Mouse (Mus musculus) ES-E14 (cell line): ENCODE measurements around the gene Smarca2.

Experiments used
- HCFC1 ChIP-seq: IDR thresholded peaks from 2 replicates; pipeline ENCODE4 v1.6.1; 2012; ENCODE audit warnings: low read length, inconsistent platforms, borderline replicate concordance; ENCODE audit not compliant: insufficient read depth
- MAFK ChIP-seq: IDR thresholded peaks from 2 replicates; pipeline ENCODE4 v1.6.1; 2014; ENCODE audit warnings: mild to moderate bottlenecking, low read depth, low read length, inconsistent platforms; ENCODE audit not compliant: insufficient read depth
- ZNF384 ChIP-seq: IDR thresholded peaks from 2 replicates; pipeline ENCODE4 v1.6.1; 2012; ENCODE audit warnings: low read depth, low read length, inconsistent platforms

- TF ChIP-seq HCFC1 (no peak), MAFK (no peak), ZNF384 (peak; percentile 50; the same call in 1 of the 2 replicates)
Measured at GRCm38 (mm10) chr19:26747571-26748539, 143.0 kb downstream of the Smarca2 start.
